Mouse (Mus musculus): Measurements from ENCODE around the gene Hsd17b3. TPM values are rescaled to one million over a fixed set of nuclear protein-coding genes. Genes with fewer than 3 reads are reported as not detected.

The Hsd17b3 gene
- total RNA-seq (2014; rRNA removed; ENCODE audit: low replicate concordance) (not detected in 2 replicates), polyA plus RNA-seq (2015; fragmentation: Nextera tagmentation; extraction: Ambion mirVana) (not detected in 2 replicates)

GRCm38 (mm10) chr13:64089130-64089529 lies at the start of gene Hsd17b3:
Hsd17b3 (minus strand) TSS chr13:64089230.
- no peak within 1 kb of the TSS for H3K9ac ChIP-seq (replicated peaks; ENCODE audit: low read depth, low read length)
- DNase-seq (ENCODE audit: low spot score) (no peak), ATAC-seq (ENCODE audit: insufficient read depth, low read depth) (no peak)
- H3K36me3 ChIP-seq (replicated peaks; ENCODE audit: control insufficient read depth, insufficient read depth, low read length), result no peaks in the 10 kb centered on the region
- H3K4me1 ChIP-seq (ENCODE audit: control insufficient read depth, insufficient read depth), result no peaks in the 10 kb centered on the region
- WGBS, result 73% methylated on average over 4 of the region's 4 CpGs
- no peaks in the 10 kb centered on the region for H3K27me3 ChIP-seq (ENCODE audit: control insufficient read depth, insufficient read depth, low read length)
- no peaks in the 10 kb centered on the region for H3K9me3 ChIP-seq (replicated peaks; ENCODE audit: control insufficient read depth, low read length)
- H3K4me3 ChIP-seq (ENCODE audit: low read depth, low read length), result no peak within 1 kb of the TSS
- H3K27ac ChIP-seq (ENCODE audit: low read depth), result no peak within 1 kb of the TSS
- no peak for TF ChIP-seq EP300 (IDR thresholded peaks at IDR 0.05; ENCODE audit: low read depth)
- no peak for TF ChIP-seq CTCF (IDR thresholded peaks at IDR 0.05; ENCODE audit: low read depth)
- no peak within 1 kb of the TSS for H3K4me2 ChIP-seq (ENCODE audit: low read depth, low read length)

DNA sequence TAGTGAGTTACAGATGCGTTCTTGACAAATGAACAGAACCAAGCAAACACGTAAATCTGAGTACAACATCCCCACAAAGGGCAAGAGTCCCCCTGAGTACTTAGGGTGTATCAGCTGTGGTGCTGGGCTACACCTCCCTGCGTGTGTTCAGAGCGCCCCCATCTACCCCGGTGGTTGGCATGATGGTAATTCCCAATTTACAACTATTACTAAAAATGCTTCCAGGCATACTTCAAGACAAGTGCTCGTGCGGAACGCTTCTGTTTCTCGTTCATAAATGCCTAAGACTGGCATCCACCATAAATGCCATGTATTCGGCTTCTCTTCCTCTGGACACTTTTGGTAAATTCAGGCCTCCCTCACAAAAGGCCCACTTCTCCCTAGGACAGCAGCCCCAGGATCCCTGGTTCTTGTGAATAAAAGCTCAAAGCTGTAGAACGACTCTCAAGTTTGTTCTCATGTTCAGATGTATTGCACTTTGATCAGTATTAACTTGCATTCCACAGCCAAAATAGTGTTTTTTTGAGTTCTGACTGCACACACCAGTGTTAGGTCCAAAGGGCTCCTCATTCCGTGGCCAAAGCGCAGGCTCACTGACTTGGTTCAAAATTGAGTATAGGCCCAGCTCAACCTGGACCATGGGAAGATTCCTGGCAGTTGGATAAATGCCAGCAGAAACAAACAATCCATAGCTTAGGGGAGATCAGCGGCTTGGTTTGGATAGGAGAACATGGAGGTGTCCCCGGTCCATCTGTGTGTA lies 40.8 kb upstream of the Hsd17b3 start:
- WGBS, result 34% methylated on average over 15 of the region's 15 CpGs

GRCm38 (mm10) chr13:64128858-64129615 lies 40.0 kb upstream of the Hsd17b3 start, which contains the start of gene Slc35d2:
Slc35d2 (minus strand) TSS chr13:64129368.
- TF ChIP-seq EP300 (IDR thresholded peaks at IDR 0.05; ENCODE audit: low read depth), result no peak
- TF ChIP-seq CTCF (IDR thresholded peaks at IDR 0.05; ENCODE audit: low read depth), result peak; percentile 23; the same call in 1 of the 2 replicates
- peak within 1 kb of the TSS; percentile 77 for H3K9ac ChIP-seq (replicated peaks; ENCODE audit: low read depth, low read length)
- H3K4me2 ChIP-seq (ENCODE audit: low read depth, low read length), result peak within 1 kb of the TSS; percentile 74
- H3K36me3 ChIP-seq (replicated peaks; ENCODE audit: control insufficient read depth, insufficient read depth, low read length), result peaks cover 15% of the 10 kb centered on the region
- 7% methylated on average over 42 of the region's 44 CpGs for WGBS
- peak within 1 kb of the TSS; percentile 65 for H3K27ac ChIP-seq (ENCODE audit: low read depth)
- H3K9me3 ChIP-seq (replicated peaks; ENCODE audit: control insufficient read depth, low read length), result no peaks in the 10 kb centered on the region
- peak; percentile 89 for ATAC-seq (ENCODE audit: insufficient read depth, low read depth)
- H3K4me1 ChIP-seq (ENCODE audit: control insufficient read depth, insufficient read depth), result peaks cover 7% of the 10 kb centered on the region; the same call in 1 of the 2 replicates
- no peaks in the 10 kb centered on the region for H3K27me3 ChIP-seq (ENCODE audit: control insufficient read depth, insufficient read depth, low read length)
- H3K4me3 ChIP-seq (ENCODE audit: low read depth, low read length), result peak within 1 kb of the TSS; percentile 68
- DNase-seq (ENCODE audit: low spot score), result peak; percentile 45

More for the DNA sequence above, 40.8 kb upstream of the Hsd17b3 start:
- Histone ChIP-seq H3K4me3 (ENCODE audit: low read depth, low read length) (peak overlapping the region; percentile 68), H3K4me2 (ENCODE audit: low read depth, low read length) (peak overlapping the region; percentile 74), H3K9ac (replicated peaks; ENCODE audit: low read depth, low read length) (peak overlapping the region; percentile 77), H3K27me3 (ENCODE audit: control insufficient read depth, insufficient read depth, low read length) (no peaks in the 10 kb centered on the region), H3K4me1 (ENCODE audit: control insufficient read depth, insufficient read depth) (peaks cover 7% of the 10 kb centered on the region; the same call in 1 of the 2 replicates), H3K36me3 (replicated peaks; ENCODE audit: control insufficient read depth, insufficient read depth, low read length) (peaks cover 22% of the 10 kb centered on the region), H3K27ac (ENCODE audit: low read depth) (peak overlapping the region; percentile 65), H3K9me3 (replicated peaks; ENCODE audit: control insufficient read depth, low read length) (no peaks in the 10 kb centered on the region)
- TF ChIP-seq CTCF (IDR thresholded peaks at IDR 0.05; ENCODE audit: low read depth) (peak; percentile 37), EP300 (IDR thresholded peaks at IDR 0.05; ENCODE audit: low read depth) (no peak)
- ATAC-seq (ENCODE audit: insufficient read depth, low read depth), result peak; percentile 80
- peak; percentile 35 for DNase-seq (ENCODE audit: low spot score)

DNA sequence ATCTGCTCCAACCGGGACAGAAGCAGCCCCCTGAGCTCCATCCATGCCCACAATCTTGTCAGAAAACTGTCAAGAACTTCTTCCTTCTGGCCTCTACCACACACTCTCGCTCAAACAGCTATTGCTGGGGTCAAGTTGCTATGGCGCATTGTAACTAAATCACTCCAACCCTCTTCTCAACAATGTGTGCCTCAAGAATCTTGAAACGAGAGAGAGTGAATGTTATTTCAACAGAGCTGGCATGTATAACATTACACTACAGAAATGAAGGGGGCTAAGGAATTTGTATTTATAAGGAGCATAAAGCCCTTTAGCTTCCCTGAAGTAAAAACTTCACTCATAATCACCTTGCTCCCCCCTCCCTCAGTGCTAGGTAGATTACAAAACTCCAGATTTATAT lies 37.3 kb upstream of the Hsd17b3 start:
- Histone ChIP-seq H3K4me1 (ENCODE audit: control insufficient read depth, insufficient read depth) (peaks cover 7% of the 10 kb centered on the region; the same call in 1 of the 2 replicates), H3K9ac (replicated peaks; ENCODE audit: low read depth, low read length) (no peak overlapping the region), H3K27me3 (ENCODE audit: control insufficient read depth, insufficient read depth, low read length) (no peaks in the 10 kb centered on the region), H3K36me3 (replicated peaks; ENCODE audit: control insufficient read depth, insufficient read depth, low read length) (0 out of 2 replicates have a peak, but pooled peaks cover under 1% of the 10 kb centered on the region), H3K27ac (ENCODE audit: low read depth) (no peak overlapping the region), H3K4me3 (ENCODE audit: low read depth, low read length) (no peak overlapping the region), H3K9me3 (replicated peaks; ENCODE audit: control insufficient read depth, low read length) (no peaks in the 10 kb centered on the region), H3K4me2 (ENCODE audit: low read depth, low read length) (no peak overlapping the region)
- TF ChIP-seq CTCF (IDR thresholded peaks at IDR 0.05; ENCODE audit: low read depth) (no peak), EP300 (IDR thresholded peaks at IDR 0.05; ENCODE audit: low read depth) (no peak)
- ATAC-seq (ENCODE audit: insufficient read depth, low read depth) (no peak), DNase-seq (ENCODE audit: low spot score) (no peak)
- 70% methylated on average over 4 of the region's 4 CpGs for WGBS

DNA sequence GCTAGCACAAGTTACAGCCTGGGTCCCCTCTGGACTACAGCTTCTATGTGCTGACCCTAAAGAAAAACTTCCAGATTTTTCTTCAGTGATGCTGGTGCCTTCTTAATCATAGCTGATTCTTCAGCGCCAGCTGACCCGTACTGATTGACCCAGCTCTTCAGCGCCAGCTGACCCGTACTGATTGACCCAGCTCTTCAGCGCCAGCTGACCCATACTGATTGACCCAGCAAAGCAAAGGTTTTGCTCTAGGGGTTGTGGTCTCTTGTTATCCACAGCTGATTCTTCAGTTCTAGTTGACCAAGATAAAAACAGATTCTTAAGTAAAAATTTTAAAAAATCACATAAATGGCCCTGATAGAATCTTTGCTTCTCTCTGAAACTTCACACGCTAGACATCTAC lies 35.9 kb upstream of the Hsd17b3 start:
- 94% methylated on average over 6 of the region's 6 CpGs for WGBS
- Histone ChIP-seq H3K4me2 (ENCODE audit: low read depth, low read length) (no peak overlapping the region), H3K36me3 (replicated peaks; ENCODE audit: control insufficient read depth, insufficient read depth, low read length) (no peaks in the 10 kb centered on the region; the same call in 1 of the 2 replicates), H3K27ac (ENCODE audit: low read depth) (no peak overlapping the region), H3K27me3 (ENCODE audit: control insufficient read depth, insufficient read depth, low read length) (no peaks in the 10 kb centered on the region), H3K9me3 (replicated peaks; ENCODE audit: control insufficient read depth, low read length) (no peaks in the 10 kb centered on the region), H3K4me1 (ENCODE audit: control insufficient read depth, insufficient read depth) (peaks cover 7% of the 10 kb centered on the region; the same call in 1 of the 2 replicates), H3K4me3 (ENCODE audit: low read depth, low read length) (no peak overlapping the region), H3K9ac (replicated peaks; ENCODE audit: low read depth, low read length) (no peak overlapping the region)
- ATAC-seq (ENCODE audit: insufficient read depth, low read depth) (no peak), DNase-seq (ENCODE audit: low spot score) (no peak)
- TF ChIP-seq CTCF (IDR thresholded peaks at IDR 0.05; ENCODE audit: low read depth) (no peak), EP300 (IDR thresholded peaks at IDR 0.05; ENCODE audit: low read depth) (no peak)
